Mouse (Mus musculus): ENCODE results near the gene Kmt2e. TPM values are rescaled to one million over a fixed set of nuclear protein-coding genes. Genes with fewer than 3 reads are reported as not detected.
A peak's percentile ranks its signal among the peaks of the same experiment; 100 is the strongest.

Gene Kmt2e
- total and polyA plus RNA-seq, 2 experiments = 8.1 to 19.1 TPM

GRCm38 (mm10) chr5:23427501-23427900, 6.7 kb upstream of the Kmt2e start:
- Histone ChIP-seq H3K27ac (replicated peaks; ENCODE audit: insufficient read depth, low read depth, low read length) (no peak overlapping the region), H3K9ac (ENCODE audit: low read depth, low read length) (no peak overlapping the region), H3K36me3 (ENCODE audit: control insufficient read depth, insufficient read depth, low read length) (peaks cover 27% of the 10 kb centered on the region), H3K79me2 (ENCODE audit: control insufficient read depth, insufficient read depth, low read length) (peaks cover 28% of the 10 kb centered on the region; the same call in 1 of the 2 replicates), H3K4me1 (ENCODE audit: control insufficient read depth, insufficient read depth, low read length) (peaks cover 16% of the 10 kb centered on the region), H3K27me3 (ENCODE audit: control insufficient read depth, insufficient read depth, low read length) (no peaks in the 10 kb centered on the region), H3K4me3 (ENCODE audit: insufficient read depth, low read depth, low read length) (no peak overlapping the region)
- 61% methylated on average over 1 of the region's 1 CpGs for WGBS
- no peak for TF ChIP-seq CTCF (IDR thresholded peaks at IDR 0.05; ENCODE audit: low read depth, low read length)
- TF ChIP-seq POLR2A (IDR thresholded peaks at IDR 0.05; ENCODE audit: extremely low read depth, insufficient read depth, low read length) = no peak
- DNase-seq (ENCODE audit: extremely low read depth, low read depth, low spot score) = no peak

- no peaks in the 10 kb centered on the region for H3K36me3 ChIP-seq (ENCODE audit: control insufficient read depth, insufficient read depth, low read length)
- H3K27me3 ChIP-seq (ENCODE audit: control insufficient read depth, insufficient read depth, low read length) = no peaks in the 10 kb centered on the region
- 0 out of 2 replicates have a peak overlapping the region, but pooled peaks have one; percentile 13 for H3K27ac ChIP-seq (replicated peaks; ENCODE audit: insufficient read depth, low read depth, low read length)
- H3K4me3 ChIP-seq (ENCODE audit: insufficient read depth, low read depth, low read length) = peak overlapping the region; percentile 82; the same call in 1 of the 2 replicates
- TF ChIP-seq POLR2A (IDR thresholded peaks at IDR 0.05; ENCODE audit: extremely low read depth, insufficient read depth, low read length) (no peak), CTCF (IDR thresholded peaks at IDR 0.05; ENCODE audit: low read depth, low read length) (no peak)
- no peak for DNase-seq (ENCODE audit: extremely low read depth, low read depth, low spot score)
- 2% methylated on average over 10 of the region's 10 CpGs for WGBS
- peaks cover 22% of the 10 kb centered on the region for H3K79me2 ChIP-seq (ENCODE audit: control insufficient read depth, insufficient read depth, low read length)
- H3K9ac ChIP-seq (ENCODE audit: low read depth, low read length) = no peak overlapping the region
- H3K4me1 ChIP-seq (ENCODE audit: control insufficient read depth, insufficient read depth, low read length) = peaks cover 6% of the 10 kb centered on the region; the same call in 1 of the 2 replicates
Observed at GRCm38 (mm10) chr5:23431070-23431864, 3.0 kb upstream of the Kmt2e start.

DNA sequence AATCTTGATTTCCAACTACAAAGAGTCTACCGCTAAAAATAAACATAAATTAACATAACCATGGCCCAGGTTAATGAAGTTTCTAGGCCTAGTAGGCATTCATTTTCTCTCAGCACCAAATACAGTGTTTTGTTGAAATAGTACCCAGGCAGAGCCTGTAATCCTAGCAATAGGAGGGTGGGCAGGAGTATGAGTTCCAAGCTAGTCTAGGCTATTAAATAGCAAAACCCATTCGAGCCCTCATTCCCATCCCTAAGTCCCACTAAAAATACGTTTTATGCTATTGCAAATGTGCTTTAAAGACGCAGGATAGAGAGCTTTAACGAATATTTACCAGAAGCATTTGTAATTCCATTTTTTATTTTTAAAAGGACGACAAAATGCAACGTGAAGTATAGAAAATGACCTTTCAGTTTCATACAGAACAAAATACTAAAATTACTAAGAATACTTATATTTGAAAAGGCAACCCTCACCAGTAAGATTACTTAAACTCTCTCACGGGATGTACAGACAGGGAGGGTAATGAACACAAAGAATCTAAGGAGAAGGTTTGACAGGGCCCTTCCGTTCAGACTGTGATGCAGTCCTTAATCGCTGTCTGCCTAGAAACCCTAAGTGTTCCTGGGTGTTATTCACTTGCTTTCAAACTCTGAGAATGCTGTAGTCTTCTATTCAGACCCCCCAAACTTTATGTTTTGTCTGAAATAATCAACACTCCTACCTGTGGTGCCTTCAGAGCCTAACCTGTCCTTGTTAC, 2.1 kb upstream of the Kmt2e start:
- Histone ChIP-seq H3K4me3 (ENCODE audit: insufficient read depth, low read depth, low read length) (peak overlapping the region; percentile 82), H3K9ac (ENCODE audit: low read depth, low read length) (peak overlapping the region; percentile 94), H3K4me1 (ENCODE audit: control insufficient read depth, insufficient read depth, low read length) (peaks cover 3% of the 10 kb centered on the region; the same call in 1 of the 2 replicates), H3K27ac (replicated peaks; ENCODE audit: insufficient read depth, low read depth, low read length) (peak overlapping the region; percentile 90), H3K79me2 (ENCODE audit: control insufficient read depth, insufficient read depth, low read length) (peaks cover 18% of the 10 kb centered on the region), H3K36me3 (ENCODE audit: control insufficient read depth, insufficient read depth, low read length) (no peaks in the 10 kb centered on the region), H3K27me3 (ENCODE audit: control insufficient read depth, insufficient read depth, low read length) (no peaks in the 10 kb centered on the region)
- no peak for TF ChIP-seq CTCF (IDR thresholded peaks at IDR 0.05; ENCODE audit: low read depth, low read length)
- no peak for TF ChIP-seq POLR2A (IDR thresholded peaks at IDR 0.05; ENCODE audit: extremely low read depth, insufficient read depth, low read length)
- DNase-seq (ENCODE audit: extremely low read depth, low read depth, low spot score) = no peak
- WGBS = under 1% methylated on average over 10 of the region's 10 CpGs

DNA sequence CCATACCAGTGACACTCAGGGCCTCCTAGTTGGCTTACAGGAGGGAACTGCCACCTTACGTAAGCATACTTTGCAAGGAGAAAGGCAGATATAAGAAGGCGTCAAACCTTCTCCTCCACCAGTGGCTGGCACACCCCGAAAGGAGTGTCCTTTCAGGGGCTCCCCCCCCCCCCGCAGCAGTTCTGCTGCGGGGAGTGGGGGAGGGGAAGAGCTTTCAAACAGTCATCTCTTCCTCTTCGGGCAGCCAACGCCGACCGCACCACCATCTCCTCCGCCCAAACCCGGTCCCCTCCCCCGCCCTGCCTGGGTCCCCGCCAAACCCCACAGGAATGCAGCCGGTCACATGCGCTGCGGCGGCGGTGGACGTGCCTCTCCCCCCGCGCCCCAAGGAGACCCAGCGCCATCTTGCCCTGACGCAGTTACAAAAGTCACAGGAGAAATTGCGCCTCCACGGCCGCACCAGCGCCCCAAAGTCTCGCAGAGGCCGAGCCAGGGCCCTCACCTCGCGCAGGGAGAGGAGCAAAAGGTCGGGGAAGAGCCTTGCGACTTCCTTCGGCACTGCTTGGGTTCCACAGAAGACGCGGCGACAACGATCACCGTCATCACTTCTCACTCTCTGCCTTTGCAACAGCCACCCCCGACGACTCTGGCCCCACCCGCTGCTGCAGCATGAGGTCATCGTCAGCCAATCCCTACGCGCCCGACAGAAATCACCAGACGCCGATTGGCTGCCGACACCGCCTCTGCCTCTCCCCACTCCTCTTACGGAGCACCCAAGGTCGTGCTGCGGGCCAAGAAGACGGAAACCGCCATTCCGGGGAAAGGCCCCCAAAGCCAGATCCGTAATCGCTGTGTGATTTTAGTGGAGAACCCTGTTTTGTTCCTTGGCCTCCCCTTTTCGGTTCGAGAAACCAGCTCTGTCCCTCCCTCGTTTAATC, 1.3 kb upstream of the Kmt2e start:
- no peak for TF ChIP-seq CTCF (IDR thresholded peaks at IDR 0.05; ENCODE audit: low read depth, low read length)
- peak; percentile 65 for TF ChIP-seq POLR2A (IDR thresholded peaks at IDR 0.05; ENCODE audit: extremely low read depth, insufficient read depth, low read length)
- DNase-seq (ENCODE audit: extremely low read depth, low read depth, low spot score) = peak; percentile 93
- H3K79me2 ChIP-seq (ENCODE audit: control insufficient read depth, insufficient read depth, low read length) = peaks cover 15% of the 10 kb centered on the region
- peak overlapping the region; percentile 82 for H3K4me3 ChIP-seq (ENCODE audit: insufficient read depth, low read depth, low read length)
- H3K36me3 ChIP-seq (ENCODE audit: control insufficient read depth, insufficient read depth, low read length) = no peaks in the 10 kb centered on the region
- H3K27me3 ChIP-seq (ENCODE audit: control insufficient read depth, insufficient read depth, low read length) = no peaks in the 10 kb centered on the region
- H3K4me1 ChIP-seq (ENCODE audit: control insufficient read depth, insufficient read depth, low read length) = peaks cover 2% of the 10 kb centered on the region; the same call in 1 of the 2 replicates
- peak overlapping the region; percentile 99 for H3K27ac ChIP-seq (replicated peaks; ENCODE audit: insufficient read depth, low read depth, low read length)
- WGBS = under 1% methylated on average over 59 of the region's 61 CpGs
- H3K9ac ChIP-seq (ENCODE audit: low read depth, low read length) = peak overlapping the region; percentile 96

Measured in liver, adult 2 months (tissue).